Mouse (Mus musculus) ES-Bruce4 (cell line): ENCODE measurements around the gene Grap. TPM values are rescaled to one million over a fixed set of nuclear protein-coding genes. Genes with fewer than 3 reads are reported as not detected.

Experiments
- H3K27ac ChIP-seq: 2 replicates; pipeline ENCODE4 v1.5.1; 2012; ENCODE audit warnings: low read length, inconsistent platforms; ENCODE audit not compliant: insufficient read depth
- H3K27me3 ChIP-seq: 2 replicates; pipeline ENCODE4 v1.6.1; 2012; ENCODE audit warnings: mild to moderate bottlenecking, low read length, inconsistent platforms; ENCODE audit not compliant: control insufficient read depth, poor library complexity, insufficient read depth, severe bottlenecking
- H3K36me3 ChIP-seq: 2 replicates; pipeline ENCODE4 v1.6.1; 2012; ENCODE audit warnings: inconsistent platforms, mild to moderate bottlenecking, low read length, moderate library complexity; ENCODE audit not compliant: control insufficient read depth, poor library complexity, insufficient read depth, severe bottlenecking
- H3K4me1 ChIP-seq: one replicate; pipeline ENCODE4 v1.8.1; 2011; ENCODE audit warnings: low read length; ENCODE audit not compliant: control insufficient read depth, insufficient read depth
- H3K4me3 ChIP-seq: 2 replicates; pipeline ENCODE4 v1.5.1; 2011; ENCODE audit warnings: low read depth, mild to moderate bottlenecking, low read length
- H3K9ac ChIP-seq: 2 replicates; pipeline ENCODE4 v1.6.1; 2012; ENCODE audit warnings: low read depth, mild to moderate bottlenecking, inconsistent platforms; ENCODE audit not compliant: poor library complexity, severe bottlenecking
- H3K9me3 ChIP-seq: replicated peaks from 2 replicates; pipeline ENCODE4 v1.6.1; 2012; ENCODE audit warnings: mild to moderate bottlenecking, low read length, inconsistent platforms; ENCODE audit not compliant: control insufficient read depth, poor library complexity, insufficient read depth, severe bottlenecking
- CTCF ChIP-seq: IDR thresholded peaks from one replicate; pipeline ENCODE4 v1.8.1; 2011; ENCODE audit warnings: low read depth, low read length
- EP300 ChIP-seq: IDR thresholded peaks from 2 replicates; pipeline ENCODE4 v1.6.1; 2011; ENCODE audit warnings: low read depth, low read length; ENCODE audit not compliant: insufficient read depth
- POLR2A ChIP-seq: IDR thresholded peaks from one replicate; pipeline ENCODE4 v1.8.1; 2011; ENCODE audit warnings: low read length; ENCODE audit not compliant: insufficient read depth
- polyA plus RNA-seq: library from polyadenylated mRNA; stranded (reverse); fragments of >200 nt; gene quantifications from 2 replicates; pipeline ENCODE4 v1.2.4, GENCODE M21; 2011; ENCODE audit warnings: low read depth; ENCODE audit not compliant: missing spikeins, insufficient read depth, insufficient read length

Gene Grap
- polyA plus RNA-seq, 1 experiment, result not detected

GRCm38 (mm10) chr11:61658360-61658922 lies 5.4 kb downstream of the Grap start:
- H3K4me3 ChIP-seq, result no peak overlapping the region
- no peaks in the 10 kb centered on the region for H3K9me3 ChIP-seq
- no peak overlapping the region for H3K9ac ChIP-seq
- no peaks in the 10 kb centered on the region for H3K4me1 ChIP-seq
- no peaks in the 10 kb centered on the region for H3K27me3 ChIP-seq
- H3K27ac ChIP-seq, result no peak overlapping the region
- H3K36me3 ChIP-seq, result no peaks in the 10 kb centered on the region
- TF ChIP-seq EP300 (no peak), CTCF (no peak), POLR2A (no peak)

GRCm38 (mm10) chr11:61659011-61659858 lies 6.2 kb downstream of the Grap start:
- Histone ChIP-seq H3K36me3 (no peaks in the 10 kb centered on the region), H3K4me1 (no peaks in the 10 kb centered on the region), H3K27ac (no peak overlapping the region), H3K9ac (no peak overlapping the region), H3K9me3 (no peaks in the 10 kb centered on the region), H3K27me3 (no peaks in the 10 kb centered on the region), H3K4me3 (no peak overlapping the region)
- TF ChIP-seq CTCF (no peak), POLR2A (no peak), EP300 (no peak)

- Histone ChIP-seq H3K9me3 (no peaks in the 10 kb centered on the region), H3K4me1 (no peaks in the 10 kb centered on the region), H3K36me3 (no peaks in the 10 kb centered on the region), H3K27me3 (no peaks in the 10 kb centered on the region), H3K4me3 (no peak overlapping the region), H3K9ac (no peak overlapping the region), H3K27ac (no peak overlapping the region)
- no peak for TF ChIP-seq EP300
- no peak for TF ChIP-seq POLR2A
- no peak for TF ChIP-seq CTCF
These were observed 6.9 kb downstream of the Grap start for GRCm38 (mm10) chr11:61660001-61660400.

GRCm38 (mm10) chr11:61660806-61661392 lies 7.8 kb downstream of the Grap start:
- no peak overlapping the region for H3K27ac ChIP-seq
- no peaks in the 10 kb centered on the region for H3K27me3 ChIP-seq
- no peak overlapping the region for H3K4me3 ChIP-seq
- H3K9ac ChIP-seq, result no peak overlapping the region
- TF ChIP-seq EP300 (no peak), POLR2A (no peak), CTCF (no peak)
- no peaks in the 10 kb centered on the region for H3K4me1 ChIP-seq
- H3K9me3 ChIP-seq, result no peaks in the 10 kb centered on the region
- no peaks in the 10 kb centered on the region for H3K36me3 ChIP-seq

- H3K36me3 ChIP-seq, result no peaks in the 10 kb centered on the region
- H3K4me1 ChIP-seq, result no peaks in the 10 kb centered on the region
- H3K9ac ChIP-seq, result no peak overlapping the region
- H3K4me3 ChIP-seq, result no peak overlapping the region
- no peaks in the 10 kb centered on the region for H3K27me3 ChIP-seq
- H3K9me3 ChIP-seq, result no peaks in the 10 kb centered on the region
- no peak overlapping the region for H3K27ac ChIP-seq
- TF ChIP-seq EP300, result no peak
- TF ChIP-seq CTCF, result no peak
- no peak for TF ChIP-seq POLR2A
These were observed 9.1 kb downstream of the Grap start for GRCm38 (mm10) chr11:61662189-61662588.

GRCm38 (mm10) chr11:61665401-61665800 lies 12.3 kb downstream of the Grap start:
- Histone ChIP-seq H3K9ac (no peak overlapping the region), H3K27ac (no peak overlapping the region), H3K9me3 (no peaks in the 10 kb centered on the region), H3K27me3 (no peaks in the 10 kb centered on the region), H3K4me3 (no peak overlapping the region), H3K4me1 (no peaks in the 10 kb centered on the region), H3K36me3 (no peaks in the 10 kb centered on the region)
- no peak for TF ChIP-seq EP300
